Mouse (Mus musculus) heart, embryonic 10.5 days (tissue): Measurements from ENCODE around the gene Med13l. TPM values are rescaled to one million over a fixed set of nuclear protein-coding genes. Genes with fewer than 3 reads are reported as not detected.

ENCODE experiments used
- DNase-seq: peaks from one replicate; pipeline ENCODE4 v3.0.0-alpha.2; 2017; ENCODE audit warnings: low spot score
- H3K27ac ChIP-seq: fragments of 300-500 bp; sonication (generic); 2 replicates; pipeline ENCODE4 v1.5.1; 2016; ENCODE audit warnings: mild to moderate bottlenecking
- H3K27me3 ChIP-seq: fragments of 300-500 bp; sonication (generic); 2 replicates; pipeline ENCODE4 v1.6.1; 2016; ENCODE audit warnings: mild to moderate bottlenecking; ENCODE audit not compliant: poor library complexity, insufficient read depth, severe bottlenecking
- H3K36me3 ChIP-seq: fragments of 300-500 bp; sonication (generic); 2 replicates; pipeline ENCODE4 v1.6.1; 2016; ENCODE audit warnings: mild to moderate bottlenecking, moderate library complexity
- H3K4me1 ChIP-seq: fragments of 300-500 bp; sonication (generic); 2 replicates; pipeline ENCODE4 v1.6.1; 2016; ENCODE audit warnings: mild to moderate bottlenecking
- H3K4me3 ChIP-seq: fragments of 300-500 bp; sonication (generic); 2 replicates; pipeline ENCODE4 v1.5.1; 2016; ENCODE audit warnings: mild to moderate bottlenecking, moderate library complexity
- H3K9me3 ChIP-seq: fragments of 300-500 bp; sonication (generic); 2 replicates; pipeline ENCODE4 v1.6.1; 2016; ENCODE audit warnings: mild to moderate bottlenecking, moderate library complexity
- WGBS: fragments of 180-500 bp; shearing (Covaris S2); methylation state at CpG from one replicate; pipeline ENCODE4 v1.1.7; 2016; 5-methylcytosine and 5-hydroxymethylcytosine counted together
- polyA plus RNA-seq: library from polyadenylated mRNA; unstranded; fragments of >200 nt; fragmentation: Nextera tagmentation; extraction: Ambion mirVana; gene quantifications from 2 replicates; pipeline ENCODE4 v1.2.1, GENCODE M21; 2016

Med13l gene
- polyA plus RNA-seq, 1 experiment from 2014 or later, result 10.0 TPM

GRCm38 (mm10) chr5:118706009-118706408 lies 145.5 kb downstream of the Med13l start:
- Histone ChIP-seq H3K4me1 (peaks cover 74% of the 10 kb centered on the region), H3K27me3 (no peaks in the 10 kb centered on the region)
- 75% methylated on average over 6 of the region's 6 CpGs for WGBS

GRCm38 (mm10) chr5:118706414-118706813 lies 145.9 kb downstream of the Med13l start:
- 91% methylated on average over 3 of the region's 3 CpGs for WGBS
- no peak for DNase-seq
- Histone ChIP-seq H3K27ac (no peak overlapping the region), H3K4me1 (peaks cover 71% of the 10 kb centered on the region), H3K36me3 (no peaks in the 10 kb centered on the region), H3K9me3 (no peaks in the 10 kb centered on the region), H3K27me3 (no peaks in the 10 kb centered on the region), H3K4me3 (no peak overlapping the region)

More at GRCm38 (mm10) chr5:118706009-118706408, 145.5 kb downstream of the Med13l start:
- no peaks in the 10 kb centered on the region for H3K36me3 ChIP-seq
- DNase-seq, result no peak
- H3K4me3 ChIP-seq, result no peak overlapping the region
- H3K9me3 ChIP-seq, result no peaks in the 10 kb centered on the region
- no peak overlapping the region for H3K27ac ChIP-seq

- H3K9me3 ChIP-seq, result no peaks in the 10 kb centered on the region
- H3K36me3 ChIP-seq, result no peaks in the 10 kb centered on the region
- WGBS, result 76% methylated on average over 5 of the region's 5 CpGs
- DNase-seq, result no peak
- peaks cover 61% of the 10 kb centered on the region for H3K4me1 ChIP-seq
- no peak overlapping the region for H3K4me3 ChIP-seq
- no peaks in the 10 kb centered on the region for H3K27me3 ChIP-seq
- no peak overlapping the region for H3K27ac ChIP-seq
Observed at GRCm38 (mm10) chr5:118707501-118707900, 147.0 kb downstream of the Med13l start.

GRCm38 (mm10) chr5:118708215-118708949 lies 147.9 kb downstream of the Med13l start:
- Histone ChIP-seq H3K36me3 (no peaks in the 10 kb centered on the region), H3K27ac (peak overlapping the region; percentile 36; the same call in 1 of the 2 replicates), H3K4me1 (peaks cover 58% of the 10 kb centered on the region), H3K4me3 (no peak overlapping the region), H3K27me3 (no peaks in the 10 kb centered on the region), H3K9me3 (no peaks in the 10 kb centered on the region)
- 71% methylated on average over 16 of the region's 16 CpGs for WGBS
- DNase-seq, result no peak

DNA sequence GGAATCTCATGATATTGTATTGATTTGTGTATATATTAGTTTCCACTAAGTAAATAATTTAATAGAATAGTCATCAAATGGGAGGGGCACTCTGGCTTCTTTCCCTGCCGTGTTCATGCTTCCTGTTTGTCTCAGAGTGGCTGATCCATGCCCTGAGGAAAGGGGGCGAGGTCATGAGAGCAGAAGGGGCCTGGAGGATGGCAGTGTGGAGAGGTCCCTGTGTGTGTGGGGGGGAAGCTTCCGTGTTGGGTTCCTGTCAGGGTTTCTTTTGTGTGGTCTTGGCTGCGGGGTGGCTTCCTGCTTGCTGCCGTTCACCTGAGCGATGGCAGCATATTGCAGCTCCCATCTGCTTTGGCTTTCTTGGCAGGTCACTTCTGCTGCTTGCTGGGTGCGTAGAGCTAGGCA lies 149.4 kb downstream of the Med13l start:
- WGBS, result 59% methylated on average over 7 of the region's 7 CpGs
- Histone ChIP-seq H3K27ac (peak overlapping the region; percentile 36; the same call in 1 of the 2 replicates), H3K9me3 (no peaks in the 10 kb centered on the region), H3K4me1 (peaks cover 57% of the 10 kb centered on the region), H3K4me3 (no peak overlapping the region), H3K27me3 (no peaks in the 10 kb centered on the region), H3K36me3 (no peaks in the 10 kb centered on the region)
- no peak for DNase-seq

DNA sequence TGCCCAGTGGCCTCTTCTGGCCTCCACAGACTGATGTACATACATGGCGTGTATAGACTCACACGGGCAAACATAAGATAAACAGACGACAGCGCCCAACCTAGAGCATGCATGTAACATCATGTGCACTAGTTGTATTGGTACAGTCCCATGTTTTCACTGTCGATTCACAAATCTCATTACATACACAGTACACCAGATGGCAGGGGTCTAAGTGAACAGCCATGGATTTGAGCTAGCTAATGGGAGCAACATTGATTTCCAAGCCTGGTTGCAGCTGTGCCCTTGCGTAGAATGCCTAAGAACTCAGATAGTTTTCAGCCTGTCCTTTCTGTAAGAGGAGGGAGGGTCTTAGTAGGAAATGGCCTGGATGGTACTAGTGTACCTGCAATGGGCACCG lies 155.0 kb downstream of the Med13l start:
- 92% methylated on average over 7 of the region's 7 CpGs for WGBS
- Histone ChIP-seq H3K9me3 (no peaks in the 10 kb centered on the region), H3K4me1 (peaks cover 63% of the 10 kb centered on the region)

DNA sequence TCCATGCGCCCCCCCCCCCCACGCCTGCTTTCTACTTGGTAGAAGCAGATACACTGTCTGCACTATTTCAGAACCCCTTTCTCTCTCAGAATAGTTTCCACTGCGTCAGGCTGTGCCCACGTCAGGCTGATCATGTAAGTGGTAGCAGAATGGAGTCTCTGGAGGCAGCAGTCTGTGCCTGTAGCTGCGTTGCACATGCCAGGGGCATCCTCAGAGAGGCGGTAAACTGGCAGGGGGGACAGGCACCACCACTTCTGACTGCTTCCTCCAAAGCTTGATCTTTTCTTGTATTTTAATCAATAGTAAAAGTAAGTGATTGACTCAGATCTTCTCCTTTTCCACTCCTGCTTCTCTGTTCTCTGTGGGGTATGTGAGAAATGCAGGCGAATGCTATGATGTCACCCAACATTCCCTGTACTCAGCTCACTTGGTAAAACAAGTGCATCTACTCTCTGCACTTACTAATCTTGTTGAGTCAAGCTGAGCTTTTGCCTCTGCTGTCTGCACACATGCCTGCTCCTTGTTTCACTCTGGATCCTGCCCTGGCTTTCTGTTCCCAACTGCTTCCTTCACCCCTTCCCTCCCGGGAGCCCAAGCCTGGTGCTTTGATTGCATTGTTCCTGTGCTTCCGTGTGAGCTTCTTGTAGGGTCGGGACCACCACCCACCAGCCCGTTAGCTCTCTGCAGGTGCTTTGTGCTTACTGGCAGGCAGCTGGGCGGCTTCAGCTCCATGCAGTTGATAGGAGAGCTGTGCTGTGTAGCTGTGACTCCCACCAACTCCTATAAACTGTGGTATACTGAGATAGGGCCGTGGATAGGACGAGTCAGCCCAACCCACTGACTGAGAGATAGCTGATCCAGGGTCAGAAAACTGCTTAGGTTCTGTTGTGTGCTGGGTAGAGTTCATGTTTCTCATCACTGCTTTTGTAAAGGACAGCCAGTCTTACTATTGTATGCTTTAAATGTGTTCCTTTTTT lies 156.1 kb downstream of the Med13l start:
- DNase-seq, result no peak

More for the DNA sequence above, 155.0 kb downstream of the Med13l start:
- Histone ChIP-seq H3K4me3 (no peak overlapping the region), H3K27ac (no peak overlapping the region), H3K36me3 (no peaks in the 10 kb centered on the region), H3K27me3 (no peaks in the 10 kb centered on the region)
- no peak for DNase-seq

DNA sequence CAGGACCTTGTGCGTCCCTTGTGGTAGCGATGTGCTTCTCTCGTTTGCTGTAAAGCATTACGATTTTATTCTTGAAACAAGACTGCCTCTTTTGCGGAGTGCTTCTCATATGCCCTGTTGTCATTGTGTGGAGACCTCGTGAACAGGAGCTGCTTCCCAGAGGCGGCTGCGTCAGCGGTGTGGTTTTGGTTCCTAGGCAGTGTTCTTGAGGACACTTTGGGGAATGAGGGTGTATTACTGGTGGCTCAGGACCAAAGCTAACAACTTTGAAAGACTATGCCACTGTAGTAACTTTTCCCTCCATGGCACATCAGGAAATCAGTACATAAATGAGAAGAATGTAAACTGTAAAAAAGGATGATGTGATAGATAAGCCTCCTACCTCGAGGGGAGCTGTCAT lies 157.0 kb downstream of the Med13l start:
- 68% methylated on average over 10 of the region's 10 CpGs for WGBS
- peaks cover 63% of the 10 kb centered on the region for H3K4me1 ChIP-seq
- H3K9me3 ChIP-seq, result no peaks in the 10 kb centered on the region
- DNase-seq, result no peak
- no peak overlapping the region for H3K4me3 ChIP-seq
- H3K27me3 ChIP-seq, result no peaks in the 10 kb centered on the region
- no peak overlapping the region for H3K27ac ChIP-seq
- H3K36me3 ChIP-seq, result peaks cover 12% of the 10 kb centered on the region; the same call in 1 of the 2 replicates

More for the DNA sequence above, 156.1 kb downstream of the Med13l start:
- Histone ChIP-seq H3K9me3 (no peaks in the 10 kb centered on the region), H3K36me3 (0 out of 2 replicates have a peak, but pooled peaks cover 4% of the 10 kb centered on the region), H3K4me1 (peaks cover 59% of the 10 kb centered on the region), H3K4me3 (peak overlapping the region; percentile 8; the same call in 1 of the 2 replicates), H3K27ac (peak overlapping the region; percentile 56; the same call in 1 of the 2 replicates), H3K27me3 (no peaks in the 10 kb centered on the region)
- 47% methylated on average over 14 of the region's 14 CpGs for WGBS

- Histone ChIP-seq H3K4me3 (no peak overlapping the region), H3K36me3 (peaks cover 12% of the 10 kb centered on the region; the same call in 1 of the 2 replicates), H3K27ac (no peak overlapping the region), H3K9me3 (no peaks in the 10 kb centered on the region), H3K4me1 (peaks cover 60% of the 10 kb centered on the region), H3K27me3 (no peaks in the 10 kb centered on the region)
- 84% methylated on average over 6 of the region's 6 CpGs for WGBS
- no peak for DNase-seq
Observed at GRCm38 (mm10) chr5:118718070-118718469, 157.6 kb downstream of the Med13l start.

DNA sequence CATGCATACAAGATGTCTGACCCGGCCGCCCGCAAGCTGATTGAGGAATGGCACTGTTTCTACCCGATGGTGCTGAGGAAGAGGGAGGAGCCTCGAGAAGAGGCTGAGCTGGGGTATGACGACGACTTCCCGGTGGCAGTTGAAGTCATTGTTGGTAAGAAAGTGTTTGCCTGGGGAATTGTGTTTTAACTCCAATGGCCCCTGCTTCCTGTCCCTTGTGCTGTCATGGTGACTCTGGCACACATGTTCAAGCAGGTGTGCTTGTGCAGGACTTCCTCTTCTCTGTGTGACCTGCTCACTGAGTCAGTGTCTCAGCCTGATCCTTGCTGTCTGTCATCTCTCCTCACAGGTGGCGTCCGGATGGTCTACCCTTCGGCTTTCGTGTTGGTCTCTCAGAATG lies 160.9 kb downstream of the Med13l start:
- Histone ChIP-seq H3K36me3 (peaks cover 30% of the 10 kb centered on the region), H3K4me1 (peaks cover 43% of the 10 kb centered on the region), H3K4me3 (no peak overlapping the region), H3K27me3 (no peaks in the 10 kb centered on the region), H3K27ac (no peak overlapping the region), H3K9me3 (no peaks in the 10 kb centered on the region)
- 86% methylated on average over 12 of the region's 12 CpGs for WGBS
- no peak for DNase-seq

DNA sequence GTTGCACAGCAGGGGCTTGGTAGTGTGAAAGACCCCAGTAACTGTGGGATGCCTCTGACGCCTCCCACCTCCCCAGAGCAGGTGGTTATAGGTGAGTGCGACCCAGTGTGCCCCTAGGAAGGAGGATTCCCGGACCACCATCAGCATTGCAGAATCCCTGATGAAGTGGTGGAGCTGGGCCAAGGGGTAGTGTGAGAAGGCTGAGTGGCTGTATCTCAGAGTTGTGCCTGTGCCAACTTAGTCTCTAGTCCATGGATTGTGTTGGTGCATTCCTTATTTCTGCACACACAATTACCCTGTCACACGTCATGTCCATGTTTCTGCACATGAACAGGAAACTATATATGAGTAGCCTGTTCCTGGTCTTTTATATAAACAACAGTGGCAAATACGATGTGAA lies 161.4 kb downstream of the Med13l start:
- peaks cover 34% of the 10 kb centered on the region for H3K36me3 ChIP-seq
- 88% methylated on average over 5 of the region's 5 CpGs for WGBS

DNA sequence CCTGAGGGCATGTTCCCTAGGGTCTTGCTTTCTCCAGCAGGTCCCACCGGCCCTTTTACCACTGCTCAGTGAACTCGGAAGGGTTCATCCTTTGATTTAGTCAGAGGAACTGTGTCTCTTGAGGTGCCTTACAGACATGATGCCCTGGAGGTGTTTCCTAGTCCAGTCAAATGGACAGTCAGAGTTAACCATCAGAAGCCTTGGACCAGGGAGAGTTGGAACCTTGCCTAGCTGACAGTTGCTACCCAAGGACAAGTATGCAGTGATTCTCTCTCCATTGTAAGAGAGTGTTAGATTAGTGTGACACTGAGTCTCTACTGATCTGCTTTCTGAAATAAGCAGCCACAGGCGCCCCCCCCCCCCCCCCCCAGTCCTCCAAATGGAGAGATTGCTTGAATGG lies 162.0 kb downstream of the Med13l start:
- WGBS, result 75% methylated on average over 3 of the region's 3 CpGs
- Histone ChIP-seq H3K4me1 (peaks cover 32% of the 10 kb centered on the region), H3K36me3 (peaks cover 40% of the 10 kb centered on the region), H3K27ac (no peak overlapping the region), H3K9me3 (no peaks in the 10 kb centered on the region), H3K27me3 (no peaks in the 10 kb centered on the region), H3K4me3 (no peak overlapping the region)
- DNase-seq, result no peak

More for the DNA sequence above, 161.4 kb downstream of the Med13l start:
- Histone ChIP-seq H3K27ac (no peak overlapping the region), H3K27me3 (no peaks in the 10 kb centered on the region), H3K4me3 (no peak overlapping the region), H3K4me1 (peaks cover 38% of the 10 kb centered on the region), H3K9me3 (no peaks in the 10 kb centered on the region)
- DNase-seq, result no peak

DNA sequence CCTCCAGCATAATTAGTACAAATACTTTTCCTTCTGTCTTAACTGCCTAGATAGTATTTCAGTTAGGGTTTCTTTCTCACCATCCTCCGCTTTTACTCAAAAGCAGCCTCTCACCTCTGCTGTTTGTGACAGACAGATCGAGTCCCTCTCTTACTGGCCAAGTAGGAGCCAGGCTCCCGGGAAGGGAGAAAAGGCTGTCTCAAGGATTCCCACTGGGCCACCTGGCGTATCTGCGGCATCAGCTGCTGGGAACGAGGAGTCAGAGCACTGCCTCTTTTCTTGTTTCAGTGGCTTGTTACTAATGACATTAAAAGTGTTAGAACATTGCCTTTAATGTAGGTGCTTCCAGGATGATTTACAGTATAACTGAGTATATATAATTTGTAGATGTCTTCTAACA lies 164.9 kb downstream of the Med13l start:
- no peak overlapping the region for H3K4me3 ChIP-seq
- peaks cover 7% of the 10 kb centered on the region for H3K4me1 ChIP-seq
- H3K27ac ChIP-seq, result no peak overlapping the region
- DNase-seq, result no peak
- H3K27me3 ChIP-seq, result no peaks in the 10 kb centered on the region
- peaks cover 69% of the 10 kb centered on the region for H3K36me3 ChIP-seq
- H3K9me3 ChIP-seq, result no peaks in the 10 kb centered on the region
- 68% methylated on average over 6 of the region's 6 CpGs for WGBS
